Mouse (Mus musculus): ENCODE measurements at regions not wholly inside any gene's neighbourhood (a gene's known extent, or its start where the extent isn't known, plus 50 kb on each side); places are given as distances from the start of the nearest gene placed in this dataset.

DNA sequence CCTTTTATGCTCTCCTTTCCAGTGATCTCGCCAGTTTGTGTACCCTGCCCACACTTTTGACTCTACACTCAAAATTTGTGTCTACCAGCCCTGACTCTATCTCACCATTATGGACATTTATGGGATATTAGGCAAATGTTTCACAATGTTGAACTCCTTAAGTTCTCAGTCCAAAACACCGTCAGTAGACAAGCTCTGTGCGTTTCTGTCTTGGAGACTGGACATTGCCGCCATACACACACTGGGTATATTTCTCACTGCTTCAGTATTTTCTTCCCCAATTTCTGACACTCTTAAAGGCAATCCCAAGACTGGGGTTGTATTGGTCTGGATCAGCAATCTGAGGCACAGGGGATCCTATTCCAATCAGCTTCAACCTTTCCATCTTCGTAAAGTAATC, 75.6 kb downstream of the Oxgr1 start:
- no peak for DNase-seq (ENCODE audit: low spot score in 2 of 2)
- intact Hi-C loops (cut with DNase I), result no loop called here

DNA sequence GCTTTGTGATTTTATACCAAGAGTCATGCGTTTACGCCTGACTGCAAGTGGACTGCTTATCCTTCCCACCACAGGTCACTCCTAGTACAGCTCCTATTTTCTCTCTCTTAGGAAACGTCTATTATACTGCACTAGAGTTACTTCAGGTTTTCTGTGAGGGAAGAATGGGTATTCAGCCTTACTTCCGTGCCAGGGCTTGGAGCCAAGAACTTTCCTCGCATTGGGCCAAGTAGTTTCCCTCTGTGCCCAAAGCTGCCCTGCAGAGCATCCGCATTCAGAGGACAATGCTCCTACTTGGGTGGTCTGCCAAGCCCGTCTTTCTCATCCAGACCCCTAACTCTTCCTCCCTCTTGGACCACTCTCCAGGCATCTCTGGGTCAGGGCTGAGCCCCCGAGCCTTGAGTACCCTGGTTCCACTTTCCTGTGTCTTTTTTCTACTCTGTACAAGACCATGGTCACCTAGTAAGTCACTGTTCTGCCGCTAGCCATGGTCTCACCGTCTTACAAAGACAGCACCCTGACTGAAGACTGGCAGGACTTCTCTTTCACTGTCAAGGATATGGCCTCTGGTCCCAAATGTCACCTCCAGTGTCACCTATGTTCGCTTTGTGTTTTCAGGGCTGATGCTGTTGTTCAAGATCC, 76.3 kb downstream of the Oxgr1 start:
- intact Hi-C loops (cut with DNase I), result no loop called here
- peak in 1 of 2 experiments; percentile 41 for DNase-seq (ENCODE audit: low spot score in 2 of 2)

DNA sequence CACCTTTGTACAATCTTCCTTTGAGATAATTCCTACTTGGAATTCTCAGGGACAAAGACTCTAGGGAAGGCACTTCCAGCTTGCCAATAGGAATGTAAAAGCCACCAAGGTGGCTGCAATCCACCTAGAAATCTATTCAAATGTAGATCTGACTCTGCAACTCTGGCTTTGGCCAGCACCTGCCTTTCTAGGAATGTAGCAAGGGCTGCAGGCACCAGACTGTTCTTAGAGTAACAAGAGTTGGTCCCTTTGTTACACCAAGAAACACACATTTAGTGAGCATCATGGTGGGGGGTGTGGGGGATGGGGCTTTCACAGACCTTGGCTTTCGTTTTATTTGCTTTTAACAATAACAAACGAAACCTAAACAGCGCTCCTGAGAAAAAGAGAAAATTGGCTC, 78.5 kb downstream of the Oxgr1 start:
- DNase-seq (ENCODE audit: low spot score in 2 of 2), result no peak
- intact Hi-C loops (cut with DNase I), result no loop called here

DNA sequence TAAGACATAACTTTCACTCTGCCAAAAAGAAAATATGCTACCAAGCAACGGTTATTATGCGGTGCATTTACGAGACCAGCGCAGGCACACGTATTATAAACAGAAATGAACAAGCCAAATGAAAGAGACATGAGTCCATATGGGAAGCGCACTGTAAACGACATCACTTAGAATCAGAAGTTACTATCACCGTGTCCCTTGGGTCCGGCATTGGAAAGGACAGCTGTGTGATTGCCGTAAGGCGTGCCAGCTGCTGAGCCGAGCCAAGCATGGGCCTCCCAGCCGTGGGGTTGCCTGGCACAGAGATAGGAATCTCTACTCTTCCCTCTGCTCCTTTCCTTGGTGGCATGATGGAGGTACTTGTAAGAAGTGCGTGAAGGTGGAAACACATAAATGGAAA, 88.4 kb downstream of the Oxgr1 start:
- intact Hi-C loops (cut with DNase I), result no loop called here
- DNase-seq (ENCODE audit: low spot score in 2 of 2), result no peak

DNA sequence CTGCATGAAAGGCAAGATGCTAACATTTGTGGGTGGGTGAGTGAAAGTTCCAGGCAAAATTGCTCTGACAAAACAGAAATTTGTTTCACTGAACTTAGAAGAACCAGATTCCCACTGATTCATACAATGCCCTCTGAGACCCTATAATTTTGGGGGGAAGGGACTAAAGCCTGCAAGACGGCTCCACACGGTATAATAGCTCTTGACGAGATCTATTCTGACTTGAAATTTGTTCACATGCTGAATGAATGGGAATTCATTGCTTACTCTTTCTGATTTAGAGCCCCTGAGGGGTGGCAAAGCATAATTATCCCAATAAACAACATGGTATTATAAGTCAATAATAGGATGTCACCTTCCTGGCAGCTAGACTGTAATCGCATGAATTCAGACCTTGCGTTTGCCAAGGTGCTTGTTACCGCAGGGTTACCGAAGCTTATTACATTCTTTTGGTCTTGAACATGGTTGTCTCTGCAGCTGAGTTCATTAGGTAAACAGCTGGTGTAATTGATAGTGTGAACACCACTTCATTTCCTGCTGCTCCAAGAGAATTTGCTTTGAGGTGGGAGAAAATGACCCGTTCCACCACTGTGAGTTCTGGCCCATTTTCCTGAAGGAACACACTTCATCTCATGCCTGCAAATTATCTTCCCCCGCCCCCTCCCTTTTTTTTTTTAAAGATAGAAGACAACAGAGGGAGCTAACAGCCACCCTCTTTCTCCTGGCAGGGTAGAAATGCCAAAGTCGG, 89.2 kb downstream of the Oxgr1 start:
- no peak for DNase-seq (ENCODE audit: low spot score in 2 of 2)
- intact Hi-C loops (cut with DNase I), result no loop called here
